Mouse (Mus musculus): ENCODE measurements around the gene Rbfox1. TPM values are rescaled to one million over a fixed set of nuclear protein-coding genes. Genes with fewer than 3 reads are reported as not detected.

Rbfox1 gene
- polyA plus RNA-seq, 1 experiment = 1.4 TPM

DNA sequence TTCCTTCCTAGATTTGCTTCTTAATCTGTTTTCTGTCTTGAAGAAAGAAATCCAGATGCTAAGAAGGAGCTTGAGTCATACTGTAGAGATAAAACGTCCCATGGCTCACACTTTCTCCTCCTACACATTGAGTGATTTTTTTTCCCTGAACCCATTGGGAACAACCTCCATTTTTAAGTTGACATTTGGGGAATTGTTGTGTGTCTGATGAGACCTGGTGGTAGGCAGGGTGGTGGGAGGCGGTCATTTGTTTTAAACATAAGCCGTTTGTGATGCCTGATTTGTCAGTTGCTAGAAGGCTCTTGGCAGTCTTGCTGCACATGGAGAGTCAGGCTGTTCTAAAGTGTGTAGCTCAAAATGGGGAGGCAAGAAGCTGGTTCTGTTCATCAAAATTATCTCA lies 76.6 kb downstream of the Rbfox1 start:
- Histone ChIP-seq H3K27ac (ENCODE audit: insufficient read depth, low read length) (no peak overlapping the region), H3K4me1 (ENCODE audit: control insufficient read depth, insufficient read depth, low read length) (no peaks in the 10 kb centered on the region), H3K4me3 (ENCODE audit: insufficient read depth, low read length) (no peak overlapping the region)
- no peak for TF ChIP-seq POLR2A (IDR thresholded peaks at IDR 0.05; ENCODE audit: low read depth, low read length)
- TF ChIP-seq CTCF (IDR thresholded peaks at IDR 0.05; ENCODE audit: borderline replicate concordance, insufficient read depth, low read length) = no peak

DNA sequence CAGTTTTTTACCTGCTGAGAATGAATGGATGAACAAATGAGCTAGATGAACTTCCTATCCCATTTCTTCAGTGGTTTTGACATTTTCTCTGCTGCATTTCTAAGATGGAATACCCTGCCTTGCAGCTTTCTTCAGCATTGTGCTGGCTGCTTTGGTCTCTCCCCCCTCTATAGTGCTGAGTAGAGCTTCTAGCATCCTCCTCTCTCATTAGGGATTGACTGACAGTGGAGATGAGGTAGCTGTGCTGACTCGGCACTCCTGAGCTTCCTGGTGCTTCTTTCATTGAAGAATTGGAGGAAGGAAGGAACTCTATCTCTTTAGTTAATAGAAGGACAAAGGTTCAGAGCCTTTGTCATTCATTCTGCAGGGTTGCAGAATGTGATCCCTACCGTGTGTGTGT lies 89.0 kb downstream of the Rbfox1 start:
- H3K4me3 ChIP-seq (ENCODE audit: insufficient read depth, low read length) = no peak overlapping the region
- no peak overlapping the region for H3K27ac ChIP-seq (ENCODE audit: insufficient read depth, low read length)
- TF ChIP-seq POLR2A (IDR thresholded peaks at IDR 0.05; ENCODE audit: low read depth, low read length) = no peak
- TF ChIP-seq CTCF (IDR thresholded peaks at IDR 0.05; ENCODE audit: borderline replicate concordance, insufficient read depth, low read length) = no peak
- no peaks in the 10 kb centered on the region for H3K4me1 ChIP-seq (ENCODE audit: control insufficient read depth, insufficient read depth, low read length)

DNA sequence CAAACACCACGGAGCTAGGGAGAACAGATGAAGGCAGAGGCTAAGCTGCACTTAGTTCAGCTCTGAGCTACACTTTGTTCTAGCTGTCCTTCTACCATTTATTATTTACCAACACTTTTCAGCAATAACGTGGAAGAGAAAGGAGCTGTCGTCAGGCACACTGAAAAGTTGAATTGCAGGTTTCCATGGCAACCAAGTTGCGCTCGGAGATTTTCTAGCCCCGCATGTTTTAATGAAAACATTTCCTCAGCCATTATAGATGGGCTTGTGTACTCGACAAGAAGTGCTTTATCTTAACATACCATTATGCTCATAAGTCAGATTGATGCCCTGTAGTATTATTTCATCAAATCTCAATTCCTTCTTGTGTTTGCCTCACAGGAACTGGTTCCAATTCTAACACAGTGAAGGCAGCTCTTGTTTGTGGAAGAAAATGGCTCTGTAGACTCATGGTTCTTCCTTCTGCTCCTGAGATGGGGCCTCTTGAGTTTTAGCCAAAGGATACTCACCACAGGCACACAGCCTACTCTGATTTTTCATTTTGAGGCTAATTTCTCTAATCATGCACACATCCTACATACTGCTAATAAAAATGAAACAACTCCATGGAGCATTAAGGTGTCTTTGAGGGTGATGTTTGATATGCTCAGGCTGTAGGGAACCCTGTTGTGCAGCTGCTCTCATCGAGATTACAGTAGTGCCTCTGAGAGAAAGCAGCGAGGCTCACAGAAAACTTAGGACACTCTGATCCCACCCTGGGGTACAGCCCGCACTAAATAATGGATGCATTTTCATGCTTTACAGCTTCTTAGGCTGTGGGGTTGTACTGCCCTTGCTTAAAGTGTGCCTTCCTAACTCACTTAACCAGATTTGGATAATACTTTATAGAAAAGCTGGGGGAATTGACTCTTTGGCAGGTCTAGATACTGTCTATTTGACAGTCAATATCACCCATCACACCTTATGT lies 107.2 kb downstream of the Rbfox1 start:
- TF ChIP-seq CTCF (IDR thresholded peaks at IDR 0.05; ENCODE audit: borderline replicate concordance, insufficient read depth, low read length) (no peak), POLR2A (IDR thresholded peaks at IDR 0.05; ENCODE audit: low read depth, low read length) (no peak)
- no peak overlapping the region for H3K27ac ChIP-seq (ENCODE audit: insufficient read depth, low read length)

DNA sequence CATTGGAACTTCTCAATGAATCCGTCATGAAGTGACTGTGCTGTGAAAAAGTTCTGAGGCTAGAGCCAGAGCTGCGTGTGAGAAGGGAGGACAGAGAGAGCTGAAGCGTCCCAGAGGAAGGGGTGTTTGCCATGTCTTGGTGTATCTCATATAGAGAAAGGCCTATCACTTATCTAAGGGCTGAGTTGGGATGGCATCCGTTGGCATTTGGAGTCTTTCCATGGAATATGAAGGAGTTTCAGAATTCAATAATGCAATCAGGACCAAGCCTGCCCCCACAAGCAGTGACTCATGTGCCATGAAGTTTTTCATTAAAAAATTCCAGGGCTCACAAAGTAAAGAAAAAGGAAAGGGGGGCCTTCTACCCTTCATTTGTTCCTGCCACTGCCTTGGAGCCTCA lies 112.0 kb downstream of the Rbfox1 start:
- Histone ChIP-seq H3K4me1 (ENCODE audit: control insufficient read depth, insufficient read depth, low read length) (no peaks in the 10 kb centered on the region), H3K27ac (ENCODE audit: insufficient read depth, low read length) (no peak overlapping the region), H3K4me3 (ENCODE audit: insufficient read depth, low read length) (no peak overlapping the region)
- no peak for TF ChIP-seq POLR2A (IDR thresholded peaks at IDR 0.05; ENCODE audit: low read depth, low read length)
- no peak for TF ChIP-seq CTCF (IDR thresholded peaks at IDR 0.05; ENCODE audit: borderline replicate concordance, insufficient read depth, low read length)

More for the DNA sequence above, 107.2 kb downstream of the Rbfox1 start:
- H3K4me1 ChIP-seq (ENCODE audit: control insufficient read depth, insufficient read depth, low read length) = no peaks in the 10 kb centered on the region
- H3K4me3 ChIP-seq (ENCODE audit: insufficient read depth, low read length) = no peak overlapping the region

DNA sequence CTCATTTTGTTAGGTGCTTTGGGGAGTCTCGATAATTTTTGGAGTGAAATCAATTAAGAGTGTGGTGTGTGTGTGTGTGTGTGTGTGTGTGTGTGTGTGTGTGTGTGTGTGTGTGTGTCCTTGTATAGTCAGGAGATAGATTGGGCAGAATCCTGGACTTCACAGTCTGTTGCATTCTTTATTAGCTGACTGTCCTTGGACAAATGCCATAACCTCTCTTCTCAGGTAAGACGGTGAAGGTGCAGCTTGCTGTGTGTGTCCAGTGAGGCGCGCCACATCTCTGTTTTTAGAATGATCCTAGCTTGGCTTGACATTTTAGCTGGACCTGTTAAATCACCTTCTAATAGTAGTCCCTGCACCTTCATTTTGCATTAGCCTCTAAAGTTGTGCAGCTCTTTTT lies 112.5 kb downstream of the Rbfox1 start:
- Histone ChIP-seq H3K27ac (ENCODE audit: insufficient read depth, low read length) (no peak overlapping the region), H3K4me3 (ENCODE audit: insufficient read depth, low read length) (no peak overlapping the region), H3K4me1 (ENCODE audit: control insufficient read depth, insufficient read depth, low read length) (no peaks in the 10 kb centered on the region)
- TF ChIP-seq POLR2A (IDR thresholded peaks at IDR 0.05; ENCODE audit: low read depth, low read length) (no peak), CTCF (IDR thresholded peaks at IDR 0.05; ENCODE audit: borderline replicate concordance, insufficient read depth, low read length) (no peak)

DNA sequence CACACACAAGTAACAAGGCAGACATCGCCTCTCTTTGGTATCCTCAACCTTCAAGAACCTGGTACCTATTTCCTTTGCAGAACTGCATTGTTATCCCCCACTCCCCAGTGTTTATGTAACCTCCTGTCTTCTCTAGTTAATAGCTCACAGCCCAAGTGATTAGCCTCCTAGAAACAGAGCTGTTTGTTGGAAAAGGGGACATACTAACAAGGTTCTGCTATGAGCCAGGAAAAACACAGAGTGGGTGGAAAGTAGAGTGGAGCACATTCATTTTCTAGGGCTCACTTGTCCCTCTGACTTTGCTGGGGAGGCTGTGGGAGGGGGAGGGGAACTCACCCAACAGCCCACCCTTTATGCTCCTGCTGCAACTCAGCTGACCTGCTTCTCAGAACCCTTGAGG lies 114.9 kb downstream of the Rbfox1 start:
- Histone ChIP-seq H3K4me1 (ENCODE audit: control insufficient read depth, insufficient read depth, low read length) (no peaks in the 10 kb centered on the region), H3K4me3 (ENCODE audit: insufficient read depth, low read length) (no peak overlapping the region), H3K27ac (ENCODE audit: insufficient read depth, low read length) (no peak overlapping the region)
- TF ChIP-seq POLR2A (IDR thresholded peaks at IDR 0.05; ENCODE audit: low read depth, low read length) (no peak), CTCF (IDR thresholded peaks at IDR 0.05; ENCODE audit: borderline replicate concordance, insufficient read depth, low read length) (no peak)

DNA sequence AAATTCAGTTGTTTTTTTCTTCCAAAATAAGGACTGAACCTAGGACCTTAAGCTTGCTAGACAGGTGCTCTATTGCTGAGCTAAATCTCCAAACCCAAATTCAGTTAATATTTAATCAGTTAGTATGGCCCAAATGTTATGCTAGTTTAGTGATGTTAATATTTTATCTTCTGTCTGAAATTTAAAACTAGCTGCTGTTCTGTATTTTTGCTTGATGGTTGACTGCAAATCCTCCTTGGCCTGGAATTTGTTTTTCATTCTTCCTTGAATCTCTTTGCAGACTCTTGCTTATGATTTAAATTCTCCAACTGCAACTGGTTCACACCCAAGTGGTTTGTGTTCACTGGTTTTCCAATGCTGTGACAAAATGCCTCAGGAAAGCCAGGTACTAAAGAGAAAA lies 121.8 kb downstream of the Rbfox1 start:
- H3K27ac ChIP-seq (ENCODE audit: insufficient read depth, low read length) = no peak overlapping the region
- no peaks in the 10 kb centered on the region for H3K4me1 ChIP-seq (ENCODE audit: control insufficient read depth, insufficient read depth, low read length)
- TF ChIP-seq CTCF (IDR thresholded peaks at IDR 0.05; ENCODE audit: borderline replicate concordance, insufficient read depth, low read length) (no peak), POLR2A (IDR thresholded peaks at IDR 0.05; ENCODE audit: low read depth, low read length) (no peak)
- H3K4me3 ChIP-seq (ENCODE audit: insufficient read depth, low read length) = no peak overlapping the region

DNA sequence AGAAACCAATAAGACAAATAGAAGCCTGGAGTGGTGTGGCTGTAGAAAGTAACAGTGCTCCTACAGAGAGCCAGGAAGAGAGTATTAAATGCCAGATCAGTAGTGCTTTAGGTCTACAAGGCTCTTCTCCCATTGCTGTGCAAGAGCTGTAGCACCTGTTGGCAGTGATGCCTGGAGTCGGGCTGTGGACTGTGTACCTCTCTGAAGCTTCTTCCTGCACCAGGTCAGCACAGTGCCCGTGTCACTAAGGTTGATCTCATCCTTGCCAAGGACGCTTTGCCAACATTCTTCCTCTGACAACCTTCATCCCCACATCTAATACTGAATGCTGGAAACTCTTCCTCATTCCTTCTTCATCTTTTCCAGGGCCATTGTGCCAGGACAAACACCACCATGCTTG lies 127.7 kb downstream of the Rbfox1 start:
- Histone ChIP-seq H3K27ac (ENCODE audit: insufficient read depth, low read length) (no peak overlapping the region), H3K4me3 (ENCODE audit: insufficient read depth, low read length) (no peak overlapping the region), H3K4me1 (ENCODE audit: control insufficient read depth, insufficient read depth, low read length) (no peaks in the 10 kb centered on the region)
- no peak for TF ChIP-seq CTCF (IDR thresholded peaks at IDR 0.05; ENCODE audit: borderline replicate concordance, insufficient read depth, low read length)
- no peak for TF ChIP-seq POLR2A (IDR thresholded peaks at IDR 0.05; ENCODE audit: low read depth, low read length)

DNA sequence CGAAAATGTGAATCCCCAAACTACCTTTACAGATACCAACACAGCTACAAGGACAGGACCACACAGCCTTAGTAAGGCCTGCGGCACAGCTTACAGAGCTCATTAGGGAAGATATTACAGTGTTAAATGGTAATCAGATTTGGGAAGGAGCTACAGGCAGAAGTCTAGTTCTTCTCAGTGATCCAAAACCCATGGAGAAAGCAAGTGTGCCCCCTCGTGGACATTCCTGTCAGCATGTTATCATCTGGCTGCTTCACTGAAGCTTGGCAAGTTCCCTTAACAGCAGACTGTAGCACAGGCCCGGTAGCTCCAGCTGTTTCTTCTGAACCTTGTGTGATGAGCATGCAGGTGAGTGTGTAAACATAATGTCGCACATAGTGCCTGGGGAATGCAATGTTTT lies 133.5 kb downstream of the Rbfox1 start:
- Histone ChIP-seq H3K27ac (ENCODE audit: insufficient read depth, low read length) (no peak overlapping the region), H3K4me3 (ENCODE audit: insufficient read depth, low read length) (no peak overlapping the region), H3K4me1 (ENCODE audit: control insufficient read depth, insufficient read depth, low read length) (no peaks in the 10 kb centered on the region)
- no peak for TF ChIP-seq POLR2A (IDR thresholded peaks at IDR 0.05; ENCODE audit: low read depth, low read length)
- TF ChIP-seq CTCF (IDR thresholded peaks at IDR 0.05; ENCODE audit: borderline replicate concordance, insufficient read depth, low read length) = no peak

DNA sequence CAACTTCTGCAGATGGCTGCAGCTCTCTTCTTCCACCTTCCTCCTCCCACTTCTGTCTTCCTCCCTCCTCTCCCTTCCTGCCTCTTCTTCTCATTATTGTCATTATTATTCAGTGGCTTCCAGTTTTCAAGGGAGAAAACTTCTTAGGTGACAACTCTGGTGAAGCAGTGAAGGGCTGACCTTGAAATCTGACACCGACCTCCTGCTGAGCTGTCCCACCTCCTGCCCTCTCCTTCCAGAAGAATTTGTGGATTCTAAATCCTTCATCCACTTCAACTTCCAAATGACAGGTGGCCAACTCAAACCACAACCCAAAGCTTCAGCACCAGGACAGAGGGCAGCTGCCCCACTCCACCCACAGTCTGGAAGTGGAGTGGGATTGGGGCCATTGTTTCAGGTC lies 134.2 kb downstream of the Rbfox1 start:
- Histone ChIP-seq H3K4me1 (ENCODE audit: control insufficient read depth, insufficient read depth, low read length) (no peaks in the 10 kb centered on the region), H3K27ac (ENCODE audit: insufficient read depth, low read length) (no peak overlapping the region), H3K4me3 (ENCODE audit: insufficient read depth, low read length) (no peak overlapping the region)
- TF ChIP-seq POLR2A (IDR thresholded peaks at IDR 0.05; ENCODE audit: low read depth, low read length) = no peak
- TF ChIP-seq CTCF (IDR thresholded peaks at IDR 0.05; ENCODE audit: borderline replicate concordance, insufficient read depth, low read length) = no peak
